Mouse (Mus musculus): ENCODE measurements around the gene Cmtm8. TPM values are rescaled to one million over a fixed set of nuclear protein-coding genes. Genes with fewer than 3 reads are reported as not detected.
A peak's percentile ranks its signal among the peaks of the same experiment; 100 is the strongest.

Gene Cmtm8
- polyA plus RNA-seq, 1 experiment: 1.7 TPM

DNA sequence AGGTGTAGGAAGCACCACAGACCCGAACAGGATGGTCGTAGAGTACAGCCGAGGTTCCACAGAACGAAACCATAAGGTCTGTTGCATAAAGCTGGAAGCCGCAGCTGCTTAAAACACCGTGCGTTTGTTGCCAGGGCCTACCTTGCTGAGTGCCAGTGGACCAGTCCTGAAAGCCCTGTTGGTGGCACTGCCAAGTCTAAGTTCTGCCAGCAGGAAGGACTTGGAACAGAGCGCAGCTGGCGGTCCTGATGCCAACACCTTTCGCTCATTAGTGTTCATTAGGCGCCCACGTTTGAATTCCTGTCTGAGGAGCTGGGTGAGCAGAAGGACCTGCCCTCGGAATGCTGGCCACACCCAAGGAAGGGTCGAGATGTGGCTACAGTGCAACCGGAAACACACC lies 9.4 kb upstream of the Cmtm8 start:
- no peak for TF ChIP-seq CTCF (IDR thresholded peaks at IDR 0.05; ENCODE audit: low read depth, low read length)
- no peak for TF ChIP-seq POLR2A (IDR thresholded peaks at IDR 0.05; ENCODE audit: borderline replicate concordance, low read depth, low read length)
- no peak overlapping the region for H3K4me3 ChIP-seq (ENCODE audit: insufficient read depth, low read length)
- H3K4me1 ChIP-seq (ENCODE audit: control insufficient read depth, insufficient read depth, low read length): peaks cover 4% of the 10 kb centered on the region
- H3K27ac ChIP-seq (ENCODE audit: insufficient read depth, low read depth, low read length): no peak overlapping the region

DNA sequence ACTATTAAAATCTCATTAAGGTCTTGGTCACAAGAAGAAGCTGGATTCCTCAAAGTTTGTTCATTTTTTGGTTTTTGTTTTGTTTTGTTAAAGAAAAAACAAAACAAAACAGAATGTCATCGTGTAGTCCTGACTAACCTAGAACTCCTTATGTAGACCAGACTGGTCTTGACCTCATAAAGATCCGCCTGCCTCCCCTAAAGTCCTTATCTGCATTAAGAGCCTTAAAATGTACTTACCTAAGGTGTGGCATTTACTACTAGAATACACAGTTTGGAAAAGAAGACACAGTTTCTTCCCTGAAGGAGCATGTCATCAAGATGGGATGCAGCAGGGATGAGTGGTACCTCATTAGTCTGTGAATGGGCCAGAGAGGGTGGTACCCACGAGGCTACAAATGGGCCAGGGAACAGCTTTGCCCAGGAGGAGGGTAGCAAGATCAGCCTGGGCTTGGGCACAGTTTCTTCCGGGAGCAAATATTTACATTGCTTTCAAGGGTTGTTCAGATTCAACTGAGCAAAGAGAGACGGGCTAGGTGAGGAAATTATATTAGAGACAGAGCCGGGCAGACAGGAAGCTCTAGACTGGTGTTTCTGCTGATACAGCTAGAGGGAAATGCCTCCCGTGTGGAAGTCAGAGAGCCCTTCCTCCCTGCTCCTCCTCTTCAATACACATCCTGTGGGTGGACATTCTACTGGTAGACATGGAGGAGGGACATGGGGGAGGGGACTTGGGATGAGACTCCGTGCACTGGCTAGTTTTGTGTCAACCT lies 7.6 kb upstream of the Cmtm8 start:
- H3K27ac ChIP-seq (ENCODE audit: insufficient read depth, low read depth, low read length): no peak overlapping the region

DNA sequence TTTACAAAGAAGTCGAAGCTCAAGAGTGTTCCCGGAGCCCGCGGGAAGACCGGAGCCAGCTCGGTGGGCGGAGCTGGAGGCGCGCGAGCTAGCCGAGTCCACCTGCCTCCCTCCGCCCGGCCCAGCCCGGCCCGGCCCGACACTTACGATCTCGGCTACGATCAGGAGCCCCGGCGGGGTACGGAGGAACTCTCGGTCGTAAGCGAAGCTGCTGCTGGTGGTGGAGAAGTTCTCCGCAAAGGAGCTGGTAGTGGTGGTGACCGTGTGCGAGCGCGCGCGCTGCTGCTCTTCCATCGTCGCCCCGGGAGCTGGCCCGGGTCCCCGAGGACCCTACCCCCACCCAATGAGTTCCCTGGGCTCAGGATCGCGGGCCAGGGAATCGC lies 331 bp downstream of the Cmtm8 start:
- Histone ChIP-seq H3K27ac (ENCODE audit: insufficient read depth, low read depth, low read length) (no peak overlapping the region), H3K4me3 (ENCODE audit: insufficient read depth, low read length) (peak overlapping the region; percentile 82), H3K4me1 (ENCODE audit: control insufficient read depth, insufficient read depth, low read length) (peaks cover 2% of the 10 kb centered on the region; the same call in 1 of the 2 replicates)
- TF ChIP-seq CTCF (IDR thresholded peaks at IDR 0.05; ENCODE audit: low read depth, low read length) (no peak), POLR2A (IDR thresholded peaks at IDR 0.05; ENCODE audit: borderline replicate concordance, low read depth, low read length) (no peak)

More for the DNA sequence above, 7.6 kb upstream of the Cmtm8 start:
- H3K4me3 ChIP-seq (ENCODE audit: insufficient read depth, low read length): no peak overlapping the region
- peaks cover 4% of the 10 kb centered on the region for H3K4me1 ChIP-seq (ENCODE audit: control insufficient read depth, insufficient read depth, low read length)
- TF ChIP-seq CTCF (IDR thresholded peaks at IDR 0.05; ENCODE audit: low read depth, low read length): no peak
- no peak for TF ChIP-seq POLR2A (IDR thresholded peaks at IDR 0.05; ENCODE audit: borderline replicate concordance, low read depth, low read length)

DNA sequence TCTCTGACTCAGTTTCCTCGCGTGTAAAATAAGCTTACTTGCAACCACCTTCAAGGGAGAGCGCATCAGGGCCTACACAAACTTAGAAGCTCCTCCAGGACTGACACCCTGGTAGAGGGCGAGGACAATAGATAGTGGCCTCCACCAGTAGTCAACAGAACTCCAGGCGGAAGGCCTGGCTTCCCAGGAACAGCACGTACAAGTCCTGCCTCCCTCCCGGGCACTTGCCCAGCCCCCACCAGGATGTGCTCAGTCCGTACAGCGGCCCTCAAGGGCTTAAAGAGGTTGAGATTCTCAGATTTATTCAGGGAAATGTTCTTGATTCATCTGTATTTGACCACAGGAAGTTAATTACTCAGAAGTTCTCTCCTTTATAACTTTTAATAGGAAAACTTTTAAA lies 1.1 kb downstream of the Cmtm8 start:
- Histone ChIP-seq H3K4me3 (ENCODE audit: insufficient read depth, low read length) (no peak overlapping the region), H3K27ac (ENCODE audit: insufficient read depth, low read depth, low read length) (no peak overlapping the region), H3K4me1 (ENCODE audit: control insufficient read depth, insufficient read depth, low read length) (peaks cover 2% of the 10 kb centered on the region; the same call in 1 of the 2 replicates)
- no peak for TF ChIP-seq POLR2A (IDR thresholded peaks at IDR 0.05; ENCODE audit: borderline replicate concordance, low read depth, low read length)
- TF ChIP-seq CTCF (IDR thresholded peaks at IDR 0.05; ENCODE audit: low read depth, low read length): no peak

DNA sequence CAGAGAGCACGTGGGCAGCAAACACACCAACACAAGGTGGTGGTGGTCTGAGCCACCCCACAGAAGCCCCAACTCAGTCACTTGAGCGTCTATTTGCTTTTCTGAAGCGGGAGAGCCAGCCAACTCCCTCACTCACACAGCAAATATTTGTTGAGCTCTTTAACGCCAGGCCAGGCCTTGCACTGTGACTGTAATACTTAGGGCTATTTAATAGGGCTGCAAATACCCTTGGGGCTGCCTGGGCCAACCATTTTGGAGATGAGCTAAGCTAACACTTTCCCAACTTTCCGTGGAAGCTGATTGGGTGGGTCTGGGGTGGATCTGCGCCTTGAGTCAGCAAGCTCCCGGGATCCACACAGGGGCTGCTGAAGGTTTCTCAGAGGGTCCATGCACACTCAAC lies 1.7 kb downstream of the Cmtm8 start:
- Histone ChIP-seq H3K27ac (ENCODE audit: insufficient read depth, low read depth, low read length) (no peak overlapping the region), H3K4me3 (ENCODE audit: insufficient read depth, low read length) (no peak overlapping the region), H3K4me1 (ENCODE audit: control insufficient read depth, insufficient read depth, low read length) (peaks cover 2% of the 10 kb centered on the region; the same call in 1 of the 2 replicates)
- no peak for TF ChIP-seq POLR2A (IDR thresholded peaks at IDR 0.05; ENCODE audit: borderline replicate concordance, low read depth, low read length)
- no peak for TF ChIP-seq CTCF (IDR thresholded peaks at IDR 0.05; ENCODE audit: low read depth, low read length)

DNA sequence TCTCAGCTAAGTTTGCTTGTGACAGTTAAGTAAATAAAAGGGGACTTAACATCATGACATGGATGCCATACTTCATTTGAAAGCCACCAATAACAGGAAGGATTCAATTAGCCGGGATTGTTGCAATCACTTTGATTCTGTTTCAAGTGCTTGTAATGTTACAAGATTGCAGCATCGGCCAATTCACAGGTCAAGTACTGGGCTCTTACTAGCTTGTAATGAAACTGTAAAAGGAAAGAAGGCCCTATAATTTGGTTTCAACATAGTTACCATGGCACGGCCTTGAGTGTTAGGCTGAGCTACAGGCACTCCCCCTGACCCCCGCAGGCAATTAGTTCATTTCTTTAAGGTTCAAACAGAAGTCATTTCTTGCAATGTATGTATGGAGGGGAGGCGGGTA lies 5.1 kb downstream of the Cmtm8 start:
- Histone ChIP-seq H3K27ac (ENCODE audit: insufficient read depth, low read depth, low read length) (no peak overlapping the region), H3K4me3 (ENCODE audit: insufficient read depth, low read length) (no peak overlapping the region), H3K4me1 (ENCODE audit: control insufficient read depth, insufficient read depth, low read length) (no peaks in the 10 kb centered on the region)
- no peak for TF ChIP-seq CTCF (IDR thresholded peaks at IDR 0.05; ENCODE audit: low read depth, low read length)
- TF ChIP-seq POLR2A (IDR thresholded peaks at IDR 0.05; ENCODE audit: borderline replicate concordance, low read depth, low read length): no peak

DNA sequence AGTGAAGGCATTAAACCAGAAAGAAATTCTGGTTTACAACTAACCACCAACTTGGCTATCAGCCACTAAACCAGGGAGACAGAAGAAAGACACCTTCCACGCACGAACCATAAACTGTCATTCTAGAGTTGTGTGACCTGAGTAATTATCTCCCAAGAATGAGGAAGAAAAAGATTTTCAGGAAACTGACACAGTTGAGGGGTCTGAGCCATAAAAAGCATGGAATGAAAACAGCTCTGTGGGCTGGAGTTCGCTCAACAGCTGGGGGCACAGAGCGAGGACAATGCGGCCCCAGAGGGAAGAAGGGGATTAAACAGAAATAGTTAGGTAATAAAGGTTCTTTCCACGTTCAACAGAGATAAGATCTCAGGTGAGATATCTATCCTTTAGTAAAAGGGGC lies 12.4 kb downstream of the Cmtm8 start:
- H3K27ac ChIP-seq (ENCODE audit: insufficient read depth, low read depth, low read length): no peak overlapping the region
- no peak overlapping the region for H3K4me3 ChIP-seq (ENCODE audit: insufficient read depth, low read length)
- TF ChIP-seq CTCF (IDR thresholded peaks at IDR 0.05; ENCODE audit: low read depth, low read length): no peak
- no peak for TF ChIP-seq POLR2A (IDR thresholded peaks at IDR 0.05; ENCODE audit: borderline replicate concordance, low read depth, low read length)
- H3K4me1 ChIP-seq (ENCODE audit: control insufficient read depth, insufficient read depth, low read length): no peaks in the 10 kb centered on the region

DNA sequence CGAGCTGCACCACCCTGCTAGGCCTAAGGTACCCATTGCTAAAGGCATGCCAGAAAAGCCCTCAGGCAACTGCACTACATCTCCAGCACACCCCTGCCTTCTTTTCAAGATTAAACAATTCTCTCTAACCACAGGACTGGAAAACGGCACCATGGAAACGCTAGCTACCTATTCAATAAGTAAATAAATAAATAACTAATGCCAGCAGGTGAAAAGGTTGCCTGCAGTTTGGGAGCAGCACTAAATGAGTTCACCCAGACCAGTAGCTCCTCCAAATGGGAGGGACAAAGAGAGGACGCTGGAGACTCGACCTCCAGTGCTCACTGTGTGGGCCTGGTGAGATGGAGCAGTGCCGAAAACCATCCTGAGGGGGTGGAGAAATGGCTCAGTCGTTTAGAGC lies 13.6 kb downstream of the Cmtm8 start:
- Histone ChIP-seq H3K4me3 (ENCODE audit: insufficient read depth, low read length) (no peak overlapping the region), H3K4me1 (ENCODE audit: control insufficient read depth, insufficient read depth, low read length) (no peaks in the 10 kb centered on the region), H3K27ac (ENCODE audit: insufficient read depth, low read depth, low read length) (no peak overlapping the region)
- TF ChIP-seq CTCF (IDR thresholded peaks at IDR 0.05; ENCODE audit: low read depth, low read length): no peak
- no peak for TF ChIP-seq POLR2A (IDR thresholded peaks at IDR 0.05; ENCODE audit: borderline replicate concordance, low read depth, low read length)

DNA sequence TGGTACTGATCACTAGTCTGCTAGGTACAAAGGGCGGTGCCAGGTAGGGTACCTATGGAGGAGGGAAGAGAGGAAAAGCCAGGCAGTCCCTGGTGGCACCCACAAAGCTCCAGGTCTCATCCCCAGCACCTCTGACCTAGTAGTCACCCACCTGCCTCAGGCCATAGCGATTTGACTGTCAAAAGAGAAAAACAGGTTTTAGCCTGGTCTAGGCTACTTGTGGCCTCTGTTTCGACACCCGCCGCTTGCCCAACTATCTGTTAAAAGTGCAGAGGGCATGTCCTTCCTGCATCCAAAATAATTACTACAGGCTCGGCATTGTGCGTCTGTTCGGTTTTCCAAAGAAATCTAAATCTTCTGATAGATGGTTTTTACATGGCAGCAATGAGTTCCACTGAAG lies 14.3 kb downstream of the Cmtm8 start:
- TF ChIP-seq CTCF (IDR thresholded peaks at IDR 0.05; ENCODE audit: low read depth, low read length) (no peak), POLR2A (IDR thresholded peaks at IDR 0.05; ENCODE audit: borderline replicate concordance, low read depth, low read length) (no peak)
- no peak overlapping the region for H3K4me3 ChIP-seq (ENCODE audit: insufficient read depth, low read length)
- no peaks in the 10 kb centered on the region for H3K4me1 ChIP-seq (ENCODE audit: control insufficient read depth, insufficient read depth, low read length)
- H3K27ac ChIP-seq (ENCODE audit: insufficient read depth, low read depth, low read length): no peak overlapping the region

DNA sequence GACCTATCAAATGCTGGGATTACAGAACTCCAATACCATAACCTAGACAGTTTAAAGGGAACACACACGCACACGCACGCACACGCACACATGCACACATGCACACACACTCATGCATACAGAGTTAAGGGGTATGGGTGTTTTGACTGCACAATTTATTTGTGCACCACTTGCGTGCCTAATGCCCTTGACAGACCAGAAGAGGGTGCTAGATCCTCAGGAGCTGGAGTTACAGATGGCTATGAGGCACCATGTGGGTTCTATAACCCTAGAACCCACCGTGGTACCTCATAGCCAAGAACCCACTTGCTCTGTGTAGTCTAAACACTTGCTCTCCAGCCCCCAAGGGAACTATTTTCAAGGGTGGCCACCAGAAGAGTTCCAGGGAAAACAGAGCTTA lies 15.6 kb downstream of the Cmtm8 start:
- Histone ChIP-seq H3K27ac (ENCODE audit: insufficient read depth, low read depth, low read length) (no peak overlapping the region), H3K4me1 (ENCODE audit: control insufficient read depth, insufficient read depth, low read length) (no peaks in the 10 kb centered on the region), H3K4me3 (ENCODE audit: insufficient read depth, low read length) (no peak overlapping the region)
- TF ChIP-seq CTCF (IDR thresholded peaks at IDR 0.05; ENCODE audit: low read depth, low read length): no peak
- no peak for TF ChIP-seq POLR2A (IDR thresholded peaks at IDR 0.05; ENCODE audit: borderline replicate concordance, low read depth, low read length)

Data from bone marrow macrophage, adult 2 months (primary cell).